Mouse (Mus musculus): ENCODE measurements around the gene Golph3l.
"Not testable (repeated sequence)": the region's sequence is repeated elsewhere in the genome, so short reads cannot be mapped to it uniquely, and the experiment has no call there.

Gene Golph3l

DNA sequence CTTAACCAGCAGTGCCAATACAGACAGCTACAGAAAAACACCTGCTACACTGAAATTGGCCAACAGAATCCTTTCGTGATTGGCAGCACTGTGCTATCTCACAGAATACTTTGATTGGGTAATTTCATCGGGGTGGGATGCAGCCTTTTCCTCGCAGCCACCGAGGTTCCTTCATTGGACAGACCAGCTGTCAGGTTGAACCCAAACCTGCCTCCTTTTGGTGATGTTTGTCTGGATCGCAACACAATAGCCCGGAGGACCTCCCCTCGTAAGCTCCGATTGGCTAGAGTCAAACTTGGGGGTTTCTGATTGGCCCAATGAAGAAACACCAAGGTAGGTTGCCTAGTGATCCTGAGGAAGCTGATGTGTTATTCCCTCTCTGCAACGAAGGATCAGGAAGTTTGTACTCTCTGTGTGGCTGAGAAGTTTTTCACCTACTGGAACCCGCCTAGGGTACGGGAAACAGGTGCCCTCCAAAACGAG is at the start of gene Golph3l:
Gene Golph3l, plus strand, starts transcription at position 331 of the 483 bp plus-strand sequence.
- peak; percentile 94 to 98 for DNase-seq (ENCODE audit: low spot score in 2 of 2)

DNA sequence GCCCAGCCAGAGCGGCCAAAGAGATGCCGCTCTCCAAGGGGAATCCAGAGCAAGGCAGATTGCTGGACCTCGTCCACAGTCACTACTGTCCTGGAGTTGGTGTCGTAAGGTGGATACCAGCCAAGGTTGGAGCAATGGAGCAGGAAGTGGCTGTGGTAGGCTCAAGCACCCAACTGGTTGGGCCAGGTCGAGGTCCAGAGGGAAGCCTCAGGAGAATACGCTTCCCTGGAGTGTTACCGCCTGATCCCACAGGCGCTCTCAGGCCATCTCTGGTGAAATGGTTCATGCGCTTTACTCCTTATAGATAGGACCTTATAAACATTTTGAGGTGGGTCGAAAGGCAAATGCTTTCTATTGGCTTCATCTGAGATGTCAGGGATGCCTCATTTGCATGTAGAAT is 49.8 kb upstream of the Golph3l start:
- no peak for DNase-seq (ENCODE audit: low spot score in 2 of 2)

DNA sequence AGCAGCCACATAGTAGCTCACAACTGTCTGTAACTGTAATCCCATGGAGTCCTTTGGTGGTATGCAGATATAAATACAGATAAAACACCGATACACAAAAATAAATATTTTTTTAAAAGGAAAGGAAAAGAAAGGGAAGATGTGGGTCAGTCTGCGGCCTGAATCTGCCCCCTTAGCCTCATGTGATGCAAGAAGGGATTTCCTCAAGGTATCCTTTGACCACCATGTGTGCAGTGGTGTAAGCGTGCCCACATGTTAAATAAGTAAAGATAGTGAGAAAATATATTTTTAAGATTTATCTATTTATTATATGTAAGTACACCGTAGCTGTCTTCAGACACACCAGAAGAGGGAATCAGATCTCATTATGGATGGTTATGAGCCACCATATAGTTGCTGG is 48.9 kb upstream of the Golph3l start:
- DNase-seq (ENCODE audit: low spot score in 2 of 2): no peak

DNA sequence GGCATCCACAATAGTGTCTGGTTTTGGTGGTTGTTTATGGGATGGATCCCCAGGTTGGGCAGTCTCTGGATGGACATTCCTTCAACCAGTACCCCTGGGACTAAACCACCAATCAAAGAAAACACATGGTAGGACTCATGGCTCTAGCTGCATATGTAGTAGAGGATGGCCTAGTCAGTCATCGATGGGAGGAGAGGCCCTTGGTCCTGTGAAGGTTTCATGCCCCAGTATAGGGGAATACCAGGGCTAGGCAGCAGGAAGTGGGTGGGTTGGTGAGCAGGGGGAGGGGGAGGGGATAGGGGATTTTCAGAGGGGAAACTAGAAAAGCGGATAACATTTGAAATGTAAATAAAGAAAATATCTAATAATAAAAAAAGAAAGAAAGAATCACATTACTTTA is 47.5 kb upstream of the Golph3l start:
- not testable (repeated sequence) for DNase-seq (ENCODE audit: low spot score in 2 of 2)

DNA sequence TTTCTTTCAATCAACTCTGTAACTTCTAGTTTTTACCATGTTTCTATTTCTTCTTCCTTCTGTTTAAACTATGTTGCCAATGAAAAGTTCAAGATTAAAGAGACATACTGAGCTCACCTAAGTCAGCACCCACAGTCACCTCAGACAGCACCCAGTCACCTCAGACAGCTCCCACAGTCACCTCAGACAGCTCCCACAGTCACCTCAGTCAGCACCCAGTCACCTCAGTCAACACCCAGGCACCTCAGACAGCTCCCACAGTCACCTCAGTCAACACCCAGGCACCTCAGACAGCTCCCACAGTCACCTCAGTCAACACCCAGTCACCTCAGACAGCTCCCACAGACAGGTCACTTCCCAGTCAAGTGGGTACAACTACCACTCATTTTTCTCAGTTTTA is 46.6 kb upstream of the Golph3l start:
- no peak for DNase-seq (ENCODE audit: low spot score in 2 of 2)

DNA sequence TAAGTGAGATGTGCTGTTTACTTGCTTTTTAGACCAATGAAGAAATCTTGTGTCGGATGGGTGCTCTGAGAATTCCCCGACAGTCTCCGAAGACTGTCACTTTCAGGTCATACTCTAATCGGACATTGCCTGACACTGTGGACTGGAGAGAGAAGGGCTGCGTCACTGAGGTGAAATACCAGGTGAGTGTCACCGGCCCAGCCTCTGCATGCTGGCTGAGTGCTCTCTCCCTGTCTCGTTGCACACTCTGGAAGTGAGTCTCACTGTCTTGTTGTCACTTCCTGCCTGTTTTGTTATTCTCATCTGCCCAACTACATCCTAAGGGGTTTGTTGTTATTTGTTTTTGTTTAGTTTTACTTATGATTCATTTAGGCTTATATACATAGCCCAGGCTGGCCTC is 45.8 kb upstream of the Golph3l start:
- no peak for DNase-seq (ENCODE audit: low spot score in 2 of 2)

DNA sequence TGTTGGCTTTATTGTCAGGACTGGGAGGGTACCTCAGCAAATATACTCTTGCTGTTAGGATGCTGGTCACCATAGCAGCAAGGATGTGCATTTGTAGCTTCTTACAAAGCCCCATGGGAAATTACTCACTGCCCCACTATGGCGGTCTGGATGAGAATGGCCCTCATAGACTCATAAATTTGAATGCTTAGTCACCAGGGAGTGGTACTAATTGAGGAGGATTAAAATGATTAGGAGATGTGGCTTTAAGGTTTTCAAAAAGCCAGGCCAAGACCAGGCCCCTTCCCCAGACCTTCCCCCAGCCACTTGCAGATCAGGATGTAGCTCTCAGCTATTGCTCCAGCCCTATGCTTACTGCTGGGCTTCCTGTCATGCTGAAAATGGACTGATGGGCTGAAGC is 38.6 kb upstream of the Golph3l start:
- DNase-seq (ENCODE audit: low spot score in 2 of 2): no peak

DNA sequence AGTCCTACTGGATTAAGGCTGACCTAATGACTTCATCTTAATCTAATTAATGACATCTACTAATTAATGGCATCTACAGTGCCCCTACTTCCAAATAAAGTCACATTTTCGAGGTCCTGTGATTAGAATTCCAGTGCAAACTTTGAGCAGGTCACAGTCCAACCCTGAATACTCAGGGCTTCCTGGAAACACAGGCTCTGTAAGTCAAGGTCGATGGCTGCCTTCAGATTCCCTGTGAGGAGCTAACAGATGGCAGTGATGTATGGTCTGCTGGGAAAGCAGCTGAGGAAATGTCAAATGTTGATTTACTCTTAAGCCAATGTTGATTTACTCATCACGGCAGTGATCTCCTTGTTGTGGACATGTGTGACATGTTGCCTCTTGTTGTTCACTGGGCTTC is 34.7 kb upstream of the Golph3l start:
- no peak for DNase-seq (ENCODE audit: low spot score in 2 of 2)

DNA sequence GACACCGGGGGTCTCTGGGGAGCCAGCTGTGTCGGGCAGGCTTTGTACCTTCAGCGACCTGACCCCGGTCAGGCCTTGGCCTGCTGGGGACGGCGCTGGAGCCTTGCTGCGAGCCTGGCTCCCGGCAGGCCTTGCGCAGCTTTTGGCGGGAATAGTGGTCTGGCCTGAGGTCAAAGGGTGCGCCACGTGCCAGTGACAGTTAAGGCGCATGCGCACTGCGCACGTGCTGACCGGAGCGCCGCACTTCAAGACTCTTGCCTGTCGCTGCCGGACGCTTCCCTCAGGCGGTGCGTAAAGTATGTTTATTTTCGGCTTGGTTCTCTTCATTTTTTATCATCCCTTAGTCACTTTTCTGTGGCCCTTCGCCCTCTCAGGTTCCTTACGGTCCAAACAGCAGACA is 29.3 kb upstream of the Golph3l start, which contains the start of gene Hormad1:
Gene Hormad1, plus strand, starts transcription at position 241 of the 400 bp plus-strand sequence.
- no peak for DNase-seq (ENCODE audit: low spot score in 2 of 2)

DNA sequence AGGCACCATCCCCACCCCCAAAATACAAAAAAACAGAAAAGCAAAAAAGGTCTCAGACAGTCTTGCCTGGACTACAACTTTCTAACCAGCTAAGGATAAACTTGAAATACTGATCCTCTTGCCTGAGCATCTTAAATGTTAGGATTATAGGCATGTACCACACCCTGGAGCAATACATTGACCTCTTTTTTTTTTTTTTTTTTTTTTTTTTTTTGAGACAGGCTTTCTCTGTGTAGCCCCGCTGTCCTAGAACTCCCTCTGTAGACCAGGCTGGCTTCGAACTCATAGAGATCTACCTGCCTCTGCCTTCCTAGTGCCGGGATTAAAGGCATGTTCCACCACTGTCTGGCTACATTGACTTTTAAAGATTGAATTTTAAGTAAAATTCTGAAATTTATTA is 28.0 kb upstream of the Golph3l start:
- DNase-seq (ENCODE audit: low spot score in 2 of 2): no peak

DNA sequence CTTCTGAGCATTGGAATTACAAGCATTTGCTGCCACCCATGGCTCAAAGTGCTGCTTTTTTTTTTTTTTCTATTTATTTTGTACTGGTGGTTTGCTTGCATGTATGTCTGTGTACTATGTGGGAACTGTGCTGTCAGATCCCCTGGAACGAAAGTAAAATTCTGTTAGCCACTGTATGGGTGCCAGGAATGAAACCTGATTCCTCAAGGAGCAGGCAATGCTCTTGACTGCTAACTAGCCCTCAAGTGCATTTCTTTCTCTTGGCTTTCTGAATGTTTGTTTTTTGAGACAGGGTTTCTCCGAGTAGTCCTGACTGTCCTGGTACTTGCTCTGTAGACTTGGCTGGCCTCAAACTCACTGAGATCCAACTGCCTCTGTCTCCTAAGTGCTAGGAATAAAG is 26.9 kb upstream of the Golph3l start:
- no peak for DNase-seq (ENCODE audit: low spot score in 2 of 2)

DNA sequence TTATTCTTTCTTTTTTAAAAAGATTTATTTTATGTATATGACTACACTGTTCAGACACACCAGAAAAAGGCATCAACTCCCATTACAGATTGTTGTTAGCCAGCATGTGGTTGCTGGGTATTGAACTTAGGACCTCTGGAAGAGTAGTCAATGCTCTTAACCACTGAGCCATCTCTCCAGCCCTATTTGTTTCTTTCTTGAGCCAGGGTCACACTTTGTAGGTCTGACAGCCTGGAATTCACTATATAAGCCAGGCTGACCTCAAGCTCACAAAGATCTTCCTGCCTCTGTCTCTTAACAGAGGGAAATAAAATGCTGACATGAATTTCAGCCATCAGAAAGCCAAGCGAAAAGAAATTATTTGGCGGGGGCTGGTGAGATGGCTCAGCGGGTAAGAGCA is 19.1 kb upstream of the Golph3l start:
- DNase-seq (ENCODE audit: low spot score in 2 of 2): no peak

DNA sequence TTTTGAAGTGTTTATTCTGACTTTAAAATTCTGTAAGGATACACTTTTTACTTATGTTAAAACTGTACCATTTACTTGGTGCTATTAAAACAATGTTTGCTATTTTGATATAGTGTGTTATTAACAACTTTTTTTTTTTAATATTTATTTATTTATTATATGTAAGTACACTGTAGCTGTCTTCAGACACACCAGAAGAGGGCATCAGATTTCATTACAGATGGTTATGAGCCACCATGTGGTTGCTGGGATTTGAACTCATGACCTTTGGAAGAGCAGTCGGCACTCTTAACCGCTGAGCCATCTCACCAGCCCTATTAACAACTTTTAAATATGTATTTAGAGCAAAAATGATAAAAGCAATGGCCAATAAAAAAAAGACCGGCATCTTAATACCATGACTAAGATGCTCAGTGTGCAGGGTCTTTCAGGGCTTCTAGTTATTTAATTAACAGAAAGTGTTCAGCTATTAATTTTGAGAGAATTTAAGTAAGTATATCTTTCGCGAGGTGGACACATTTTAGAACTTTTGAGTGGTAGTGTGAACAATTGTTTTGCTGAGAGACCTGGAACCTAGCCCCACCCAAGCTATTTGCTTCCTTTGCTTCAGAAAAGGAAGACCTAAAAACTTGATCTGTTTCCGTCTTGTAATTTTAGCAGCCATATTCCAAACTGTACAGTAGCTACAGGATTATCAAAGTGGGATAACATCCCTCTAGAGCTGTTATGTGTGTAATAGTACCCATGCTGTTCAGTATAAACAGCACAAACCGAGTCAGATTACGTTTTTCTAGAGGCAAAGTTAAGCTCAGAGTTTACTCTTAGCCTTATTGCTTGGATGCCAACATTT is 755 bp upstream of the Golph3l start:
- DNase-seq (ENCODE audit: low spot score in 2 of 2): no peak

DNA sequence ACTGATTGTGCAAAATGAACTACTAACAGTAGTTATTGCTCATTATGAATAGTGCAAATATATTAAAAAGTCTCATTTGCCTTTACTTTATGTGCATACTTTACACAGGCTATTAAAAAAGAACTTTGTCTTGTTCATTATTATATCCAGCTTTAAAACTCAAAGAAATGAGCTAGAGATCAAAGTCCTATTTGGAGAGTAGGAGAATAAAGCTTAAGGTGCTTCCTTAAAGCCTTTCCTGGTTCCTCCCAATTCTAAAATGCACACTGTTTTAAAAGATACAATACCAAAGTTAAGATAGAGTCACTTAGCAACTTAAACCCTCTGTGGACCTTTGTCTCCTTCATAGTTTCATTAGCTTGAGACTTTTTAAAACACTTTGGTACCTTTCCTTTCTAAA is 10.0 kb downstream of the Golph3l start:
- no peak for DNase-seq (ENCODE audit: low spot score in 2 of 2)

DNA sequence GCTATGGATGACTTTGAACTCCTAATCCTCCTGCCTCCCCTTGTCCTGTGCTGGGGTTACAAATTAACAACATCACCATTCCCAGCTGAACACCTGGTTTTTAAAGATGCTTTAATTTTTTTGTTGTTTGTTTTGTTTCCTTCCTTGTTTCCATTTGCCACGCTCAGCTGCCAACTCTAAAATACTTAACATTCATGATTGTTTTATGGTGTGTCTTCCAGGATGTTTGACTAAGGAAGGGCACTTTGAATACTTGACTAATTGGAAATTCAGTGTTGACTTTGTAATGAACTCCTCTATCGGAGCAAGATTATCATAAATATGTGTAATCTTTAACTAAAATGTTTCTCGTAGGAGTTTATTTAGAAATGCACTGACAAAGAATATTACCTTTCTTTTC is 12.6 kb downstream of the Golph3l start:
- DNase-seq (ENCODE audit: low spot score in 2 of 2): no peak

DNA sequence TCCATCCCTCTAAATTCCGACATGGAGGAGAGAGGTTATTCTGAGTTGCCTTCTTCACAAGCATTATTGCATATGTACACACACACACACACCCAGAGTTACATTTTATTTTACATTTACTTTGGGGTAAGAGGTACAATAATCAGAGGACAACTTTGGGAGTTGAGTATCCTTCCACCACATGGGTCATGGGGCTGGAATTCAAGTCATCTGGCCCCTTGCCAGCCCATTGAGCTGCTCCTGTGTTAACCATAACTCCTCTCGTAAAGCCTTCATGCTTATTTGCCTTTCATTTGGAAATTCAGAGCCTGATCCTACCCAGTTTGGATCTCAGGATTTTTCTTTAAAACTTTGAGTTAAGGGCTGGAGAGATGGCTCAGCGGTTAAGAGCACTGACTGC is 17.4 kb downstream of the Golph3l start:
- no peak for DNase-seq (ENCODE audit: low spot score in 2 of 2)

DNA sequence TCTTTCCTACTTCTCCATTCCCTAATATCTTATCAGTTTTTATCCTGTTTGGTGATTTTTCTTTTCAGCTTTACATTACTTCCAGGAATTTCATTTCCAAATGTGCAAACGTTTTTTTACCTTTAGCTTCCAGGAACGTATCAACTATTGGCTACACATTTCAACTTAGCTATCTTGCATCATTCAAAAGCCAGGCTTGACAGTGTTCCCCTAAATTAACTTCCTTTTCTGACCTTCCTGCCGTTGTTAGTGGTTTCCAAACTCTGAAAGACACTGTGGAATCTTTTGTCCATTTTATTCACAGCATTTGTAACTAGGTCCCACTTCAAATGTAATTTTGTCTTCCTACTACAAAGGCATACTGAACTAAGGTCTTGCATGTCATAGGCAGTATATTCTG is 20.5 kb downstream of the Golph3l start:
- no peak for DNase-seq (ENCODE audit: low spot score in 2 of 2)

DNA sequence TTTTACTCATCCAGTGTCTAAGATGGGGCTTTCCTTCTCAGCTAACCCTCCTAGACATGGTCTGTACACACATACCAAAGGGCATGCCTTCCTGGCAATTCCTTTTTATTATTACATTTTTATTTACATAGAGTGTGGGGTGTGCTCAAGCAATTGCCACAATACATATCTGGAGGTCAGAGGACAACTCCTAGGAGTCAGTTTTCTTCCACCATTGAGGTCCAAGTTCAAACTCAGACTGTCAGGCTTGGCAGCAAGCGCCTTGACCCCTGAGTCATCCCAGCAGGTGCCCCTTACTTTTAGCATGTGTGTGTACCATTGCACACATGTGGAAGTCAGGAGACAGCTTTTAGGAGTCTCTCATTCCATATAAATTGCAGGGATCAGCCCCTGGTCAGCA is 25.3 kb downstream of the Golph3l start:
- no peak for DNase-seq (ENCODE audit: low spot score in 2 of 2)

DNA sequence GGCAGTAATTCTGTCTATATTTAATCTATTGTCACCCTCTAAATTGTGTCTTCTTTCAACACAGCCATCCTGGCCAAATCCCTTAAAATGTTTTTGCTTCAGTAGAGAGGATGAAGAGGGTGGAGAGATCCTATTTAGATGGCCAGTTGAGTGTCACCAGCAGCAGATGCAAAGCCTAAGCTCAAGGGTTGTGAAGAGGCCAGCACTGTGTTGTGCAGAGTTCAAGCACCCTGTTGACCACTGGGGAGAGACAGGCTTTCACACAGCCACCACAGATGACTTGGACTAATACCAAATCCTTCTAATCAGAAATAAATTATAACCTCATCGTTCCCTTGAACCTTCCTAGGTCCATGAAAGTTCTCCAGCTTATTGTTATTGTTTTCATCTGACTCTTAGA is 29.8 kb downstream of the Golph3l start:
- DNase-seq (ENCODE audit: low spot score in 2 of 2): no peak

DNA sequence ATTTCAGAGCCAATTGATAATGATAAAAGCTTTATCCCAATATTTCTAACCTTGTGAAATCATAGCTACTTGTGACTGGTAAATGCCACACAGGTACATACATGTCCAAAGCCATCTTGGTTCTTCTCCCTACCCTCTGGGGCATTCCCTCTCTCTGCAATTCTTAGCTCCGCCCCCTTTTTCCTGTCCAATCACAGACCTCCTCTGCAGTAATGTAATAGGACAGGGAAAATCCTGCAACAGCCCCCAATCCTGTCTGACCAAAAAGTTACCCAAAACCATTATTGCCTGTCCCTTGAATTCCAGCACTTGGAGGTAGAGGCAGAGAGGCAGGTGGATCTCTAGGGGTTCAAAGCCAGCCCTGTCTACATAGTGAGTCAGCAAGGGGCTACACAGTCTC is 32.5 kb downstream of the Golph3l start:
- DNase-seq (ENCODE audit: low spot score in 2 of 2): no peak

DNA sequence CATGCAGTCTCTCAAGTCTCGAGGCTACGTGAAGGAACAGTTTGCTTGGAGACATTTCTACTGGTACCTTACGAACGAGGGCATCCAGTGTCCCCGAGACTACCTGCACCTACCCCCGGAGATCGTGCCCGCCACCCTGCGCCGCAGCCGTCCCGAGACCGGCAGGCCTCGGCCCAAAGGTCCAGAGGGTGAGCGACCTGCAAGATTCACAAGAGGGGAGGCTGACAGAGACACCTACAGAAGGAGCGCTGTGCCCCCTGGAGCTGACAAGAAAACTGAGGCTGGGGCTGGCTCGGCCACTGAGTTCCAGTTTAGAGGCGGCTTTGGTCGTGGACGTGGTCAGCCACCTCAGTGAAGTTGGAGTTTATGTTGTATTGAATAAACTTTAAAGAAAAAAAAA is 33.7 kb downstream of the Golph3l start:
- not testable (repeated sequence) for DNase-seq (ENCODE audit: low spot score in 2 of 2)

DNA sequence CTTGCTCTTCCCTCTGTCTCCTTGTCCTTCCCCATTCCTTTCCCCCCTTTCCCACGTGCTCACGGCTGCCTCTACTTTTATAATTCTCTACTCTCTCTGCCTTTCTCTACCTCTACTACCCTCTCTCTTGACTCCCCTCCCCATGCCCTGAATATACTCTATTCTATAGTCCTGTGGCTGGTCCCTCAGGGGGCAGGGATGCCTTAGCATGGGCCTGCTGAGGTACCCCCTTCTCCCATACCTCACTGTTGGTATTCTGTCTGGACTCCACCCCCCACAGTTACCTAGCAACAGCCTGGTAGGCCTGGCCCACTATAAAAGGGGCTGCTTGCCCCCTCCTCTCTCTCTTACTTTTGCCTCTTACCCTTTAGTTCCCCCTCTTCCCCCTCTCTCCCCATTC is 34.8 kb downstream of the Golph3l start:
- DNase-seq (ENCODE audit: low spot score in 2 of 2): no peak

DNA sequence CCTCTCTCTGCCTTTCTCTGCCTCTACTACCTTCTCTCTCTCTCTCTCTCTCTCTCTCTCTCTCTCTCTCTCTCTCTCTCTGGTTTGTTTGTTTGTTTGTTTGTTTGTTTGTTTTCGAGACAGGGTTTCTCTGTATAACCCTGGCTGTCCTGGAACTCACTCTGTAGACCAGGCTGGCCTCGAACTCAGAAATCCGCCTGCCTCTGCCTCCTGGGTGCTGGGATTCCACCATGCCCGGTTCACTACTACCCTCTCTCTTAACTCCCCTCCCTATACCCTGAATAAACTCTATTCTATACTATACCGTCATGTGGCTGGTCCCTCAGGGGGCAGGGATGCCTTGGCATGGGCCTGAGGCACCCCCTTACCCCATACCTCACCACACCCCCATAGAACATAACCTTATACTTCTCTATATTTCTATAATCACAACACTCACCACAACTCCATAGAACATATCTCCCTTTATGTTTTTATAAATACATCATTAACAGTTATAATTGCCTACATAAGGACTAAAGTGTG is 35.3 kb downstream of the Golph3l start:
- DNase-seq (ENCODE audit: low spot score in 2 of 2): not testable (repeated sequence)
